9 mouse cellular contexts compared by ENCODE assay signal in genomic region chr4:22490945-22491812, GRCm38 (mm10). TPM values are rescaled to one million over a fixed set of nuclear protein-coding genes. Genes with fewer than 3 reads are reported as not detected.
A peak's percentile ranks its signal among the peaks of the same experiment; 100 is the strongest.
DNase-seq lines count a peak whose midpoint lies in the region; ATAC-seq and TF ChIP-seq lines count a peak whose summit lies in the region.
"Had no signal": no experiment of that assay in that cellular context is flagged by ENCODE, and none has a peak within 500 bp of the region (broad histone marks: within the 10 kb centered on the region; RNA-seq: fewer than 3 reads in every experiment).

No protein-coding gene starts in this region.

- 0% methylated on average over 28 of the region's 40 CpGs for WGBS in forebrain, embryonic 13.5 days
- under 1% methylated on average over 39 of the region's 40 CpGs for WGBS in limb, embryonic 12.5 days

- intact Hi-C loops in left cerebral cortex, adult 2 months (cut with DNase I), result loop anchor here (1.0 to 10.0 kb wide), 4 partner anchors 134 to 1724 kb away; partner anchors contain the start of gene Fbxl4

- no peak for TF ChIP-seq CTCF in left cerebral cortex, adult 2 months (IDR thresholded peaks at IDR 0.05)

- peaks cover 52% of the 10 kb centered on the region for H3K4me1 ChIP-seq in forebrain, embryonic 13.5 days
- H3K4me1 ChIP-seq in limb, embryonic 12.5 days (replicated peaks), result peaks cover 54% of the 10 kb centered on the region

- H3K4me2 ChIP-seq in forebrain, embryonic 13.5 days, result peak overlapping the region; percentile 97
- H3K4me2 ChIP-seq in limb, embryonic 12.5 days, result peak overlapping the region; percentile 42

- peaks cover 8% of the 10 kb centered on the region for H3K27me3 ChIP-seq in forebrain, embryonic 13.5 days
- H3K27me3 ChIP-seq in limb, embryonic 12.5 days, result peaks cover 94% of the 10 kb centered on the region

- no peaks in the 10 kb centered on the region for H3K36me3 ChIP-seq in forebrain, embryonic 13.5 days (ENCODE audit: poor library complexity, severe bottlenecking)
- no peaks in the 10 kb centered on the region for H3K36me3 ChIP-seq in limb, embryonic 12.5 days

- ATAC-seq in forebrain, embryonic 13.5 days, result peak; percentile 40
- ATAC-seq in limb, embryonic 12.5 days (ENCODE audit: insufficient number of reproducible peaks, insufficient read depth, low FRiP score, low TSS enrichment, low read depth), result no peak

- H3K9ac ChIP-seq in forebrain, embryonic 13.5 days, result peak overlapping the region; percentile 68
- H3K9ac ChIP-seq in limb, embryonic 12.5 days (replicated peaks), result no peak overlapping the region

- no peaks in the 10 kb centered on the region for H3K9me3 ChIP-seq in forebrain, embryonic 13.5 days (replicated peaks)
- H3K9me3 ChIP-seq in limb, embryonic 12.5 days, result no peaks in the 10 kb centered on the region

- peak overlapping the region; percentile 58 for H3K4me3 ChIP-seq in left cerebral cortex, adult 2 months
- peak overlapping the region; percentile 94 for H3K4me3 ChIP-seq in forebrain, embryonic 13.5 days
- peak overlapping the region; percentile 26 for H3K4me3 ChIP-seq in limb, embryonic 12.5 days (replicated peaks)

- peak; percentile 59 to 62 for DNase-seq in left cerebral cortex, adult 2 months (ENCODE audit: extremely low spot score in 1 of 2, low spot score in 2 of 2)
- no peak for DNase-seq in left cerebral cortex, adult 9 months (ENCODE audit: low spot score in 2 of 2)
- peak; percentile 59 for DNase-seq in right cerebral cortex, postnatal 25 days
- no peak for DNase-seq in MN1 (ENCODE audit: low spot score)
- DNase-seq in spleen, adult 12 weeks (ENCODE audit: low spot score), result no peak
- no peak for DNase-seq in lung, postnatal 14 days

- peak overlapping the region; percentile 90 for H3K27ac ChIP-seq in left cerebral cortex, adult 2 months
- peak overlapping the region; percentile 86 for H3K27ac ChIP-seq in forebrain, embryonic 13.5 days
- H3K27ac ChIP-seq in limb, embryonic 12.5 days, result no peak overlapping the region

RNA-seq across cellular contexts. Expression of gene Pou3f2, which starts 3.0 kb away (rescaled TPM):
- 10 to 100 TPM; 27.2 TPM for total RNA-seq in left cerebral cortex, adult 2 months (2021)
- 38.3 and 44.0 TPM in 2 replicates for polyA plus RNA-seq in forebrain, embryonic 13.5 days (2015; fragmentation: Nextera tagmentation; extraction: Ambion mirVana)
- 0.33 and 0.36 TPM in 2 replicates for polyA plus RNA-seq in limb, embryonic 12.5 days (2016; fragmentation: Nextera tagmentation; extraction: Ambion mirVana)
- polyA plus RNA-seq: gonadal fat pad, adult 2 months had no signal

Comparison
In these comparisons a context has a peak if more than half of its experiments do, and no peak if none do; other contexts are left out.
1. DNase-seq: peak in left cerebral cortex, adult 2 months (2 of 2) and right cerebral cortex, postnatal 25 days (single experiment); none in left cerebral cortex, adult 9 months (0 of 2), MN1 (single experiment), spleen, adult 12 weeks (single experiment) and lung, postnatal 14 days (single experiment).
2. H3K4me3 ChIP-seq: peak in every context shown above with its lines; median percentile 94 in forebrain, embryonic 13.5 days; 58 in left cerebral cortex, adult 2 months; 26 in limb, embryonic 12.5 days.
3. RNA of gene Pou3f2, which starts 3.0 kb away (polyA plus RNA-seq): 38.3 to 44.0 TPM in forebrain, embryonic 13.5 days; 0.33 to 0.36 TPM in limb, embryonic 12.5 days; every median in the first group is over 10 times any median in the second.